ENCODE assay signal across 9 mouse cellular contexts in genomic region chr7:134263146-134263906, GRCm38 (mm10). TPM values are rescaled to one million over a fixed set of nuclear protein-coding genes. Genes with fewer than 3 reads are reported as not detected.
DNase-seq lines count a peak whose midpoint lies in the region; ATAC-seq lines count a peak whose summit lies in the region.
"Had no signal": no experiment of that assay in that cellular context is flagged by ENCODE, and none has a peak within 500 bp of the region (broad histone marks: within the 10 kb centered on the region; RNA-seq: fewer than 3 reads in every experiment).

No protein-coding gene starts in this region.

- no peak overlapping the region for H3K27ac ChIP-seq in forebrain, embryonic 11.5 days (ENCODE audit: low read depth, low read length)
- no peak overlapping the region for H3K27ac ChIP-seq in forebrain, embryonic 12.5 days
- H3K27ac ChIP-seq in midbrain, embryonic 14.5 days (replicated peaks; ENCODE audit: low read depth, low read length), result no peak overlapping the region

- H3K36me3 ChIP-seq in forebrain, embryonic 11.5 days (ENCODE audit: control insufficient read depth, insufficient read depth, low read length), result no peaks in the 10 kb centered on the region
- no peaks in the 10 kb centered on the region for H3K36me3 ChIP-seq in forebrain, embryonic 12.5 days (replicated peaks)
- H3K36me3 ChIP-seq in midbrain, embryonic 14.5 days (ENCODE audit: control insufficient read depth, insufficient read depth, low read length), result no peaks in the 10 kb centered on the region

- intact Hi-C loops in left cerebral cortex, postnatal 4 days (cut with DNase I), result no loop called here

- no peak overlapping the region for H3K4me2 ChIP-seq in forebrain, embryonic 11.5 days (ENCODE audit: low read depth, low read length, severe bottlenecking)
- H3K4me2 ChIP-seq in forebrain, embryonic 12.5 days, result no peak overlapping the region
- no peak overlapping the region for H3K4me2 ChIP-seq in midbrain, embryonic 14.5 days (ENCODE audit: low read length)

- H3K9me3 ChIP-seq in forebrain, embryonic 11.5 days (ENCODE audit: control insufficient read depth, low read length), result no peaks in the 10 kb centered on the region
- H3K9me3 ChIP-seq in forebrain, embryonic 12.5 days, result no peaks in the 10 kb centered on the region
- H3K9me3 ChIP-seq in midbrain, embryonic 14.5 days (ENCODE audit: control insufficient read depth, low read length), result no peaks in the 10 kb centered on the region

- no peak overlapping the region for H3K9ac ChIP-seq in forebrain, embryonic 11.5 days (ENCODE audit: low read length)
- H3K9ac ChIP-seq in forebrain, embryonic 12.5 days, result no peak overlapping the region
- H3K9ac ChIP-seq in midbrain, embryonic 14.5 days (replicated peaks; ENCODE audit: low read length), result no peak overlapping the region

- no peaks in the 10 kb centered on the region for H3K27me3 ChIP-seq in forebrain, embryonic 11.5 days (ENCODE audit: control insufficient read depth, insufficient read depth, low read length)
- 0 out of 2 replicates have a peak, but pooled peaks cover 6% of the 10 kb centered on the region for H3K27me3 ChIP-seq in forebrain, embryonic 12.5 days
- H3K27me3 ChIP-seq in midbrain, embryonic 14.5 days (ENCODE audit: control insufficient read depth, insufficient read depth, low read length), result no peaks in the 10 kb centered on the region
- H3K27me3 ChIP-seq: CH12.LX had no signal

- H3K4me3 ChIP-seq in forebrain, embryonic 11.5 days (ENCODE audit: low read depth, low read length), result no peak overlapping the region
- no peak overlapping the region for H3K4me3 ChIP-seq in forebrain, embryonic 12.5 days (replicated peaks)
- H3K4me3 ChIP-seq in midbrain, embryonic 14.5 days (replicated peaks; ENCODE audit: low read depth, low read length), result no peak overlapping the region

- 41% methylated on average over 4 of the region's 4 CpGs for WGBS in forebrain, embryonic 11.5 days
- WGBS in forebrain, embryonic 12.5 days, result 48% methylated on average over 4 of the region's 4 CpGs
- 41% methylated on average over 4 of the region's 4 CpGs for WGBS in midbrain, embryonic 14.5 days

- ATAC-seq in forebrain, embryonic 11.5 days (replicated peaks; ENCODE audit: low FRiP score), result peak; percentile 53; the same call in 1 of the 2 replicates
- ATAC-seq in forebrain, embryonic 12.5 days (ENCODE audit: low FRiP score), result no peak
- ATAC-seq in frontal cortex, adult (ENCODE audit: low TSS enrichment), result peak; percentile 70; the same call in 1 of the 2 replicates
- no peak; the same call in 1 of the 2 replicates for ATAC-seq in midbrain, embryonic 14.5 days (ENCODE audit: low FRiP score, low TSS enrichment)

- DNase-seq in forebrain, embryonic 11.5 days (ENCODE audit: low spot score), result peak; percentile 82
- DNase-seq in c-Kit-positive CD71-negative TER-119-negative erythroid progenitor cells, embryonic 14.5 days (ENCODE audit: low read depth), result peak; percentile 50
- DNase-seq in kidney, adult 11 months, result peak; percentile 45
- DNase-seq in left cerebral cortex, postnatal 4 days, result peak; percentile 69
- DNase-seq in midbrain, embryonic 14.5 days, result peak; percentile 78
- DNase-seq in testis, postnatal 10 days (ENCODE audit: low spot score), result peak; percentile 80

- no peaks in the 10 kb centered on the region for H3K4me1 ChIP-seq in forebrain, embryonic 11.5 days (replicated peaks; ENCODE audit: control insufficient read depth, insufficient read depth, low read length)
- H3K4me1 ChIP-seq in forebrain, embryonic 12.5 days, result no peaks in the 10 kb centered on the region
- H3K4me1 ChIP-seq in midbrain, embryonic 14.5 days (ENCODE audit: control insufficient read depth, insufficient read depth, low read length), result no peaks in the 10 kb centered on the region

RNA-seq across cellular contexts. Expression of gene Adam12, which starts 31.4 kb away (rescaled TPM):
- polyA plus RNA-seq in forebrain, embryonic 11.5 days (2014; fragmentation: Nextera tagmentation; extraction: Ambion mirVana), result 1.6 and 2.8 TPM in 2 replicates
- 1.8 and 2.1 TPM in 2 replicates for polyA plus RNA-seq in forebrain, embryonic 12.5 days (2016; fragmentation: Nextera tagmentation; extraction: Ambion mirVana)
- total RNA-seq in left cerebral cortex, postnatal 4 days (2021), result 10 to 100 TPM; 14.3 to 15.3 TPM
- polyA plus RNA-seq in midbrain, embryonic 14.5 days (2014; fragmentation: Nextera tagmentation; extraction: Ambion mirVana), result 0.76 and 3.4 TPM in 2 replicates
- total RNA-seq: CH12.LX had no signal

Comparison
In these comparisons a context has a peak if more than half of its experiments do, and no peak if none do; other contexts are left out.
1. ATAC-seq: peak in forebrain, embryonic 11.5 days (single experiment) and frontal cortex, adult (single experiment); none in forebrain, embryonic 12.5 days (single experiment) and midbrain, embryonic 14.5 days (single experiment).
2. Peak in every context shown above with its lines, with median percentiles within 50 percentile points of each other: DNase-seq.